In the genomic region with DNA sequence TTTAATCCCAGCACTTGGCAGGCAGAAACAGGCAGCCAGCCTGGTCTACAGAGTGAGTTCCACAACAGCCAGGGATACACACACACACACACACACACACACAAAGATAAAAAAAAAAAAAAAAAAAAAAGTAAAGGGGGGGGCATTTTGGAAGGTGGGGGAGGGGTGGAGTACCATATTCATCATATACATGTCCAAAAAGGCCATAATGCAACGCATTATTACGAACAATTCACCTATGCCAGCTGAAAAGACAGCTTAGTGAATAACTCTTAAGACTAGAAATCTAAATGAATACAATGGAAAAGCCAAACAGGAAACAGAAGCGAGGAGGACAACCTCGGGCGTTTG, we compare ENCODE assay signal across 8 mouse cellular contexts. TPM values are rescaled to one million over a fixed set of nuclear protein-coding genes. Genes with fewer than 3 reads are reported as not detected.
DNase-seq lines count a peak whose midpoint lies in the region; ATAC-seq lines count a peak whose summit lies in the region.

No protein-coding gene starts in this region.

- ATAC-seq in kidney, embryonic 15.5 days (replicated peaks; ENCODE audit: low FRiP score): no peak
- no peak for ATAC-seq in hindbrain, embryonic 16.5 days
- no peak for ATAC-seq in midbrain, embryonic 16.5 days
- ATAC-seq in granulocyte monocyte progenitor cell, adult 5-6 weeks (replicated peaks; ENCODE audit: poor library complexity, severe bottlenecking): no peak

- no peaks in the 10 kb centered on the region for H3K36me3 ChIP-seq in kidney, embryonic 15.5 days
- H3K36me3 ChIP-seq in embryonic facial prominence, embryonic 10.5 days (replicated peaks): no peaks in the 10 kb centered on the region
- no peaks in the 10 kb centered on the region for H3K36me3 ChIP-seq in hindbrain, embryonic 16.5 days (ENCODE audit: control insufficient read depth, insufficient read depth, low read length)
- H3K36me3 ChIP-seq in midbrain, embryonic 16.5 days (ENCODE audit: control insufficient read depth, insufficient read depth, low read length): no peaks in the 10 kb centered on the region

- intact Hi-C loops in gastrocnemius, postnatal 14 days (cut with DNase I; ENCODE audit: low total_unique reads): no loop called here

- WGBS in kidney, embryonic 15.5 days: 11% methylated on average over 5 of the region's 5 CpGs
- WGBS in embryonic facial prominence, embryonic 10.5 days: 10% methylated on average over 5 of the region's 5 CpGs
- WGBS in hindbrain, embryonic 16.5 days: 13% methylated on average over 5 of the region's 5 CpGs
- 13% methylated on average over 5 of the region's 5 CpGs for WGBS in midbrain, embryonic 16.5 days

- peak overlapping the region; percentile 31; the same call in 1 of the 2 replicates for H3K9ac ChIP-seq in kidney, embryonic 15.5 days
- H3K9ac ChIP-seq in hindbrain, embryonic 16.5 days (ENCODE audit: low read depth, low read length): peak overlapping the region; percentile 57
- peak overlapping the region; percentile 57 for H3K9ac ChIP-seq in midbrain, embryonic 16.5 days (ENCODE audit: low read depth, low read length)

- no peak for DNase-seq in kidney, adult 8-10 months
- DNase-seq in embryonic facial prominence, embryonic 10.5 days (ENCODE audit: low spot score): no peak
- DNase-seq in gastrocnemius, postnatal 14 days: no peak
- DNase-seq in layer of hippocampus, adult 11-12 months (ENCODE audit: low spot score): no peak

- no peaks in the 10 kb centered on the region for H3K27me3 ChIP-seq in kidney, embryonic 15.5 days
- 0 out of 2 replicates have a peak, but pooled peaks cover 7% of the 10 kb centered on the region for H3K27me3 ChIP-seq in embryonic facial prominence, embryonic 10.5 days (replicated peaks; ENCODE audit: low read depth, poor library complexity, severe bottlenecking)
- H3K27me3 ChIP-seq in hindbrain, embryonic 16.5 days (replicated peaks; ENCODE audit: control insufficient read depth, insufficient read depth, low read length): no peaks in the 10 kb centered on the region; the same call in 1 of the 2 replicates
- H3K27me3 ChIP-seq in midbrain, embryonic 16.5 days (ENCODE audit: control insufficient read depth, insufficient read depth, low read depth, low read length): no peaks in the 10 kb centered on the region

- H3K4me1 ChIP-seq in kidney, embryonic 15.5 days: peaks cover 45% of the 10 kb centered on the region
- H3K4me1 ChIP-seq in embryonic facial prominence, embryonic 10.5 days: peaks cover 37% of the 10 kb centered on the region
- H3K4me1 ChIP-seq in hindbrain, embryonic 16.5 days (ENCODE audit: control insufficient read depth, insufficient read depth, low read depth, low read length): peaks cover 10% of the 10 kb centered on the region
- peaks cover 18% of the 10 kb centered on the region for H3K4me1 ChIP-seq in midbrain, embryonic 16.5 days (ENCODE audit: control insufficient read depth, insufficient read depth, low read length)

- no peaks in the 10 kb centered on the region for H3K9me3 ChIP-seq in kidney, embryonic 15.5 days (replicated peaks)
- H3K9me3 ChIP-seq in embryonic facial prominence, embryonic 10.5 days: no peaks in the 10 kb centered on the region
- no peaks in the 10 kb centered on the region for H3K9me3 ChIP-seq in hindbrain, embryonic 16.5 days (ENCODE audit: control insufficient read depth, low read length)
- no peaks in the 10 kb centered on the region for H3K9me3 ChIP-seq in midbrain, embryonic 16.5 days (replicated peaks; ENCODE audit: control insufficient read depth, low read length, poor library complexity, severe bottlenecking)

- H3K27ac ChIP-seq in kidney, embryonic 15.5 days: peak overlapping the region; percentile 86
- H3K27ac ChIP-seq in embryonic facial prominence, embryonic 10.5 days (replicated peaks): peak overlapping the region; percentile 65; the same call in 1 of the 2 replicates
- no peak overlapping the region; the same call in 1 of the 2 replicates for H3K27ac ChIP-seq in hindbrain, embryonic 16.5 days (ENCODE audit: low read depth, low read length)
- H3K27ac ChIP-seq in midbrain, embryonic 16.5 days (ENCODE audit: low read length): peak overlapping the region; percentile 40; the same call in 1 of the 2 replicates

- peak overlapping the region; percentile 80 for H3K4me2 ChIP-seq in kidney, embryonic 15.5 days
- H3K4me2 ChIP-seq in hindbrain, embryonic 16.5 days (ENCODE audit: low read length): peak overlapping the region; percentile 68
- peak overlapping the region; percentile 67 for H3K4me2 ChIP-seq in midbrain, embryonic 16.5 days (ENCODE audit: low read length)

- H3K4me3 ChIP-seq in kidney, embryonic 15.5 days (replicated peaks): peak overlapping the region; percentile 40
- H3K4me3 ChIP-seq in embryonic facial prominence, embryonic 10.5 days: peak overlapping the region; percentile 56
- H3K4me3 ChIP-seq in hindbrain, embryonic 16.5 days (ENCODE audit: low read length): peak overlapping the region; percentile 42
- H3K4me3 ChIP-seq in midbrain, embryonic 16.5 days (ENCODE audit: low read depth, low read length): peak overlapping the region; percentile 35

RNA-seq across cellular contexts. Expression of a gene that starts 6.8 kb away (rescaled TPM):
- polyA plus RNA-seq in kidney, embryonic 15.5 days (2015; fragmentation: Nextera tagmentation; extraction: Ambion mirVana): 4.7 and 5.0 TPM in 2 replicates
- polyA plus RNA-seq in embryonic facial prominence, embryonic 10.5 days (2016; fragmentation: Nextera tagmentation; extraction: Ambion mirVana): 3.9 and 4.2 TPM in 2 replicates
- polyA plus RNA-seq in hindbrain, embryonic 16.5 days (2015; fragmentation: Nextera tagmentation; extraction: Ambion mirVana): 0.92 and 1.0 TPM in 2 replicates
- 0.87 and 1.0 TPM in 2 replicates for polyA plus RNA-seq in midbrain, embryonic 16.5 days (2015; fragmentation: Nextera tagmentation; extraction: Ambion mirVana)
- 10 to 100 TPM in 1 of 2 experiments, 1 to 10 TPM in 1; 7.7 to 10.1 TPM for total RNA-seq in gastrocnemius, postnatal 14 days (2021)
- total RNA-seq in granulocyte monocyte progenitor cell, adult 5-6 weeks (2014; fragmentation: Nextera tagmentation): 43.1 and 67.6 TPM in 2 replicates
- 29.8 and 36.0 TPM in 2 replicates for total RNA-seq in granulocyte monocyte progenitor cell, adult 5-6 weeks (2017)
